Mouse (Mus musculus) heart, embryonic 11.5 days (tissue): ENCODE measurements around the gene Mgrn1. TPM values are rescaled to one million over a fixed set of nuclear protein-coding genes. Genes with fewer than 3 reads are reported as not detected.

Source experiments
- ATAC-seq: fragments of 200-750 bp; cut with Nextera tagmentation; replicated peaks from 2 replicates; pipeline ENCODE4 v1.8.0; 2017; ENCODE audit warnings: moderate library complexity; ENCODE audit not compliant: insufficient number of reproducible peaks, low FRiP score, low TSS enrichment
- H3K27ac ChIP-seq: fragments of 300-500 bp; sonication (generic); 2 replicates; pipeline ENCODE4 v1.5.1; 2014; ENCODE audit warnings: mild to moderate bottlenecking, low read depth, low read length
- H3K27me3 ChIP-seq: fragments of 300-500 bp; sonication (generic); 2 replicates; pipeline ENCODE4 v1.6.1; 2014; ENCODE audit warnings: mild to moderate bottlenecking, low read length, mixed read lengths; ENCODE audit not compliant: control insufficient read depth, insufficient read depth
- H3K36me3 ChIP-seq: fragments of 300-500 bp; sonication (generic); 2 replicates; pipeline ENCODE4 v1.6.1; 2014; ENCODE audit warnings: mild to moderate bottlenecking, low read length, moderate library complexity, mixed read lengths; ENCODE audit not compliant: control insufficient read depth, insufficient read depth
- H3K4me1 ChIP-seq: fragments of 300-500 bp; sonication (generic); 2 replicates; pipeline ENCODE4 v1.6.1; 2014; ENCODE audit warnings: low read length; ENCODE audit not compliant: control insufficient read depth, insufficient read depth
- H3K4me2 ChIP-seq: fragments of 300-500 bp; sonication (generic); 2 replicates; pipeline ENCODE4 v1.6.1; 2014; ENCODE audit warnings: mild to moderate bottlenecking, moderate library complexity
- H3K4me3 ChIP-seq: fragments of 300-500 bp; sonication (generic); 2 replicates; pipeline ENCODE4 v1.5.1; 2014; ENCODE audit warnings: low read depth, low read length
- H3K9ac ChIP-seq: fragments of 300-500 bp; sonication (generic); 2 replicates; pipeline ENCODE4 v1.6.1; 2014; ENCODE audit warnings: mild to moderate bottlenecking, low read depth, low read length, moderate library complexity
- H3K9me3 ChIP-seq: fragments of 300-500 bp; sonication (generic); replicated peaks from 2 replicates; pipeline ENCODE4 v1.6.1; 2016; ENCODE audit warnings: low read length; ENCODE audit not compliant: control insufficient read depth
- WGBS: fragments of 180-500 bp; shearing (Covaris S2); extraction: QIAGEN DNeasy Blood & Tissue Kit; methylation state at CpG from one replicate; pipeline ENCODE4 v1.1.7; 2014; ENCODE audit not compliant: insufficient replicate concordance; 5-methylcytosine and 5-hydroxymethylcytosine counted together
- polyA plus RNA-seq: library from polyadenylated mRNA; unstranded; fragments of >200 nt; fragmentation: Nextera tagmentation; extraction: Ambion mirVana; gene quantifications from 2 replicates; pipeline ENCODE4 v1.2.1, GENCODE M21; 2014

Mgrn1 gene
- polyA plus RNA-seq, 1 experiment from 2014 or later: 96.8 TPM

DNA sequence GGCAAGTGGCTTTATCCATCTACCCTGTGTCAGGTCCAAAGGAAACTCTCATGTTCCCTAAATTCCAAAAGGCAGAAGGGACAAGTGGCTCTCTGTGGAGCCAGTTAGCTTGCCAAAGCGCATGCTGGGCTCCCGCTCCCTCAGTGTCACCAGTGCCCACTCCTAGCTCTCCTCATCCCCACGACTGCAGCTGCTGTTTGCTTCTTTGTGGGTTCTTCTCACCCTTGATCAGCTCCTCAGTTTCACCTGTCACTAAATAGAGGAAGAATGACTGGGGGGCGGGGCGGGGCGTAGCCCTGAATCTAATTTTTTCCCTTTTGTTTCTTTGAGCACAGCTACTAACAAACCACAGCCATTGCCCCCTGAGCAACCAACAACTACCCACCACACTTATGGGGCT is 12.8 kb downstream of the Mgrn1 start:
- no peaks in the 10 kb centered on the region for H3K27me3 ChIP-seq
- ATAC-seq: no peak
- H3K9me3 ChIP-seq: no peaks in the 10 kb centered on the region
- no peak overlapping the region for H3K4me3 ChIP-seq
- H3K4me2 ChIP-seq: no peak overlapping the region
- H3K36me3 ChIP-seq: no peaks in the 10 kb centered on the region
- peaks cover 18% of the 10 kb centered on the region for H3K4me1 ChIP-seq
- H3K27ac ChIP-seq: no peak overlapping the region
- no peak overlapping the region for H3K9ac ChIP-seq
- WGBS: 88% methylated on average over 6 of the region's 6 CpGs

DNA sequence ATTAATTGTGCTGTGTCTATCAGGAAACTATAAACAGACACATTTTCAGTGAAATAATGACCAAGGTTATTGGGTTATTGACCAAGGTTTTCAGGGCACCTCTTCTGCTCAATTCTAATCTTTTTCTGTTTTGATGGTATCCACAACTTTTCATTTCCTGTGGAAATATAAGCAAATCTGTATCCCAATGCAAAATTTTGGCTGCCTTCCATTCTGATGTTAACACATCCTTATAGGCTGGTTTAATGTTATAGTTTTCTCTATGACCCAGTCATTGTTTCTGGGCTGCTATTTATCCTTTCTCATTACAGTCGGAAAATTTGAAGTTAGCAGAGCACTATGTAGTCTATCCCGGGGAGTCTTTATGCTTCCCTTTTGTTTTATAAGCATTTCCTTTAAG is 13.7 kb downstream of the Mgrn1 start:
- Histone ChIP-seq H3K4me3 (no peak overlapping the region), H3K4me1 (peaks cover 18% of the 10 kb centered on the region), H3K9ac (no peak overlapping the region), H3K36me3 (no peaks in the 10 kb centered on the region), H3K27ac (no peak overlapping the region), H3K27me3 (no peaks in the 10 kb centered on the region), H3K4me2 (no peak overlapping the region), H3K9me3 (no peaks in the 10 kb centered on the region)
- 73% methylated on average over 2 of the region's 2 CpGs for WGBS
- ATAC-seq: no peak

DNA sequence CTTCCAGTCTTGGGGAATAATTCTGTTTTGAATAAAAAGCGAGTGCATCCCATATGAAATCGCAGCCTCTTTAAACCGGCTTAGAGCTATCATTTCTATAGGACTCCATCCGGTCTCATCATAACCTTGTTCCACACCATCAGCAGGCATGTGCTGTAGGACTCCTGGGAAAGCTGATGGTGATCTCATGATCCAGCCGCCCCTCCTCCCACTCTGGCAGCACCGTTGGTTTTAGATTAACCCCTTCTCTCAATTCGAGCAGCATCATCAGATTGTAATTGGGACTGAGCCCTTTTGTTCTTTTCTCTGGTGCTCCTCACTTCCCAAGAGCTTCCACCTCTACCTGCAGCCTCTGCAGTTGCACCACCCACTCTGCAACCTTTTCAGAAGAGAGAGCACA is 15.1 kb downstream of the Mgrn1 start:
- H3K36me3 ChIP-seq: no peaks in the 10 kb centered on the region
- peaks cover 15% of the 10 kb centered on the region for H3K4me1 ChIP-seq
- no peak overlapping the region for H3K4me3 ChIP-seq
- no peak overlapping the region for H3K27ac ChIP-seq
- no peak for ATAC-seq
- no peaks in the 10 kb centered on the region for H3K9me3 ChIP-seq
- no peaks in the 10 kb centered on the region for H3K27me3 ChIP-seq
- H3K9ac ChIP-seq: no peak overlapping the region
- no peak overlapping the region for H3K4me2 ChIP-seq
- 57% methylated on average over 7 of the region's 7 CpGs for WGBS

DNA sequence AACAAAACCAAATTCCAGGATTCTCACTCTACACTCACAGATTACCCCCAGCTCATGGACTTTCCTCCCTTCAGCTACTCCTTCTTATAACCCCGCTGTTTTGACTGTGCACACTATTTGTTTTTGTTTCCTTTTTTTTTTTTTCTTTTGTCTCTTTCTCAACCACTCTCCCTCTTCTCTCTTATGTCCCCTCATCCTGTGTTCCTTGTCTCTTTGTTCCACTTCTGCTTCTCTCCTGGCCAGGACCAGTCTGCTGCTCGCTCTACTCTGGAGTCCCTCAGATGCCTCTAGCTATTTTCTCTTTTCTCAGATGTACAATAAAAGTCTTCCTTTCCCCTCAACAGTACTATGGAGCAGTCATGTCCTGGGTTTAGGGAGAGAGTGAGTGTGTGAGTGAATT is 16.3 kb downstream of the Mgrn1 start:
- Histone ChIP-seq H3K4me1 (peaks cover 2% of the 10 kb centered on the region; the same call in 1 of the 2 replicates), H3K27me3 (no peaks in the 10 kb centered on the region), H3K4me2 (no peak overlapping the region), H3K9me3 (no peaks in the 10 kb centered on the region), H3K36me3 (peaks cover 3% of the 10 kb centered on the region; the same call in 1 of the 2 replicates), H3K4me3 (no peak overlapping the region), H3K9ac (no peak overlapping the region), H3K27ac (no peak overlapping the region)
- 84% methylated on average over 2 of the region's 2 CpGs for WGBS
- no peak for ATAC-seq

DNA sequence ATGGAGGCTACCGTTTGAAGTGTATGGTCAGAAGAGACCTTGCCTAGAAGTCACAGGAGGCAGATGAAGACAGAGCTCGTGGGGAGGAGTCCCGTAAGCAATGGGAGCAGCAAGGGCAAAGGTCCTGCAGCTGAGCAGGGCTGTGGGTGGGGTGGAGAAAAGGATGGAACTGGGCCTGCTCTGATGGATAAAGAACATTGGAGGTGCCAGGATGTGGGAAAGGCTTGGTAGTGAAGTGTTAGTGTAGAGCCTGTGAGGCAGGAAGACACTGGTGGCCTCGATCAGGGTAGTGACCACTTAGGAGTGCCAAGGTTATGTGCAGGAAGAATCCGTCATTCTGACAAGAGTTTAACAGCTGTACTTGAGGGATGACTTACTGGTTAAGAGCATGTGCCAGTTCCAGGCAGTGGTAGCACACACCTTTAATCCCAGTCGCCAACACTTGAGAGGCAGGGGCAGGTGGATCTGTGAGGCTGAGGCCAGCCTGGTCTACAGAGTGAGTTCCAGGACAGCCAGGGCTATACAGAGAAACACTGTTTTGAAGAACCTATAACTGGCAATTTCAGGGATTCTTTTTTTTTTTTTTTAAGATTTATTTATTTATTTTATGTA is 17.5 kb downstream of the Mgrn1 start:
- 76% methylated on average over 6 of the region's 6 CpGs for WGBS
- Histone ChIP-seq H3K4me1 (peaks cover 2% of the 10 kb centered on the region; the same call in 1 of the 2 replicates), H3K4me2 (no peak overlapping the region), H3K9ac (no peak overlapping the region), H3K4me3 (no peak overlapping the region), H3K36me3 (peaks cover 3% of the 10 kb centered on the region; the same call in 1 of the 2 replicates), H3K9me3 (no peaks in the 10 kb centered on the region), H3K27me3 (no peaks in the 10 kb centered on the region), H3K27ac (no peak overlapping the region; the same call in 1 of the 2 replicates)
- no peak for ATAC-seq

DNA sequence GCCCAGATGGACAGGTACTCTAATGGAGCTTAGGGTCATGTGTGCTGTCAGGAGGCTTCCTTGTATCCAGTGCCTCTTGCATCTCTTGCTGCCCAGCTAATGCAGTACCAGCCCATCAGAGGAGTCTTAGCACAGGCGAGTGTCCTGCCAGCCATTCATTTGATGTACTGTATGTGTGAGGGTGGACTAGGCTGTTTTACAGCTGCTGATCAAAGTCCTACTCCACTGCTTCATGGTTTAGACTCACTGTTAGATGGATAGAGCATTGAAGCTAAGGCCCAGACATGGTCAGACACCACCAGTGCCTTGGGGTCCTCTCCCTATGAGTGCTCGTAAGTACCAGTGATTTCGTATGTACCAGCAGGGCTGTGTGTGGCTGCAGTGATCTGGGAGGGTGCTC is 18.8 kb downstream of the Mgrn1 start:
- no peak overlapping the region for H3K4me3 ChIP-seq
- ATAC-seq: no peak
- H3K27me3 ChIP-seq: no peaks in the 10 kb centered on the region
- H3K36me3 ChIP-seq: peaks cover 3% of the 10 kb centered on the region; the same call in 1 of the 2 replicates
- peaks cover 2% of the 10 kb centered on the region; the same call in 1 of the 2 replicates for H3K4me1 ChIP-seq
- H3K9me3 ChIP-seq: no peaks in the 10 kb centered on the region
- H3K27ac ChIP-seq: no peak overlapping the region
- no peak overlapping the region for H3K4me2 ChIP-seq
- no peak overlapping the region for H3K9ac ChIP-seq
- 81% methylated on average over 3 of the region's 3 CpGs for WGBS

DNA sequence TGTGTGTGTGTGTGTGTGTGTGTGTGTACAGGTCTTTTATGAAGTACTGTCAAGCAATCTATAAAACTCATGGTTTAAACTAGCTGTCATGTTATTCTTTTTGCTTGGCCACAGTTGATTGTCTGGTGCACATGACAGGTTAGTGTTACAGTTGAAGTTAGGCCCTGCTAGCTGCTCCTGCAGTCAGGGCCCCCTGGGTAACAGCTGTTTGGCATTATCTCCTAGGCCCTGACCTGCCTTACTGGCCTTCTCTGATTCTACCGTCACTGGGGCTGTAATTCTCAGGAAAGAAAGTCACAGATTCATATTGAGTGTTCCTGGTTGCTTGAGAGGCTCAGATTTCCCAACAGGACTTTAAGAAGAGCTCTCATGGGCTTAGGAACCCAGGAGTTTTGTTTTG is 19.5 kb downstream of the Mgrn1 start:
- 21% methylated on average over 1 of the region's 1 CpGs for WGBS
- Histone ChIP-seq H3K4me2 (no peak overlapping the region), H3K9me3 (no peaks in the 10 kb centered on the region), H3K4me1 (peaks cover 2% of the 10 kb centered on the region; the same call in 1 of the 2 replicates), H3K36me3 (peaks cover 3% of the 10 kb centered on the region; the same call in 1 of the 2 replicates), H3K27me3 (no peaks in the 10 kb centered on the region), H3K4me3 (no peak overlapping the region), H3K27ac (no peak overlapping the region), H3K9ac (no peak overlapping the region)
- no peak for ATAC-seq

DNA sequence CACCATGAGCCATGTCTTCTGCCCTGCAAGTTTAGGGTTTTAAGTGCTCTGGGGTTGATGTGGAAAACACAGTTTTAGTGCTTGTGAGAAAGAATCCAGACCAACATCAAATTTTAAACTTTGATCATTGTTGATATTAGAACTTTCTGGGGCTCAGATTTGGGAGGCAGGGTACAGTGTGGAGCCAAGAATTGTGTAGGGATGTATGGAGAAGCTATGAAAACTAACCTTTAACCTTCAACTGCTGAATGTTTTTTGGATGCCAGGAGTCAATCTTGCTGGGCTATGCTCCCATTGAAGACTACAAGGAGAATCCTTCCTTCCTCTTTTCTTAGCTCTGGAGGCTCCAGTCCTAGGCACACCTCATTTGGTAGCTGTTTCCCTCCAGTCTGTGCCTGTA is 20.5 kb downstream of the Mgrn1 start:
- Histone ChIP-seq H3K27ac (no peak overlapping the region), H3K4me3 (no peak overlapping the region), H3K9me3 (no peaks in the 10 kb centered on the region), H3K4me1 (peaks cover 2% of the 10 kb centered on the region; the same call in 1 of the 2 replicates), H3K9ac (no peak overlapping the region), H3K27me3 (no peaks in the 10 kb centered on the region), H3K36me3 (peaks cover 3% of the 10 kb centered on the region; the same call in 1 of the 2 replicates), H3K4me2 (no peak overlapping the region)
- ATAC-seq: no peak

DNA sequence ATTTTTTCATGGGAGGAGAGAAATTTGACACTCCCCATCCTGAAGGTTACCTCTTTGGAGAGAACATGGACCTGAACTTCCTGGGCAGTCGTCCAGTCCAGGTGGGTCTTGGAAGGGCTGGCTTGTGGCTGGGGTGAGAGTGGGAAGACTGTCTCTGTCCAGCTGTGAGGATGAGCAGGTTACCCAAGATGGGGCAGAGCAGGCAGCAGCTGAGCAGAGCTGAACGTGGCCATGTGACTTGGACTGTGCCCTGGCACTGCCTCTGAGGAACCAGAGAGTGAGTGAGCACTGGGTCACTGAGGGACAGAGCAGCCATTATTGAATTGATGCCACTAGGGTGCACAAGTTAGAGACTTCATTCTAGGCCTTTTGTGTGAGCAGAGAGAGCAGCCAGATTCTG is 21.3 kb downstream of the Mgrn1 start:
- Histone ChIP-seq H3K4me3 (no peak overlapping the region), H3K27me3 (no peaks in the 10 kb centered on the region), H3K4me2 (no peak overlapping the region), H3K27ac (no peak overlapping the region), H3K4me1 (peaks cover 2% of the 10 kb centered on the region; the same call in 1 of the 2 replicates), H3K36me3 (peaks cover 5% of the 10 kb centered on the region; the same call in 1 of the 2 replicates), H3K9me3 (no peaks in the 10 kb centered on the region), H3K9ac (no peak overlapping the region)
- 61% methylated on average over 2 of the region's 2 CpGs for whole genome bisulfite sequencing
- ATAC-seq: no peak
